16 mouse cellular contexts compared by ENCODE assay signal in genomic region chr5:118647384-118647783, GRCm38 (mm10).
DNase-seq lines count a peak whose midpoint lies in the region; ATAC-seq lines count a peak whose summit lies in the region.
"Had no signal": no experiment of that assay in that cellular context is flagged by ENCODE, and none has a peak within 500 bp of the region (broad histone marks: within the 10 kb centered on the region; RNA-seq: fewer than 3 reads in every experiment).

No protein-coding gene starts in this region.

- no peak for DNase-seq in midbrain, embryonic 10.5 days (ENCODE audit: low spot score)
- peak; percentile 54 for DNase-seq in MEL-GATA-1-ER (ENCODE audit: extremely low read depth, low read depth)
- no peak for DNase-seq in embryo, embryonic 9.5 days (ENCODE audit: extremely low spot score)
- DNase-seq in kidney, adult 8-10 months, result no peak
- DNase-seq in urinary bladder, postnatal 10 days (ENCODE audit: low spot score), result no peak
- DNase-seq: cerebellum, adult 18-20 months; lung, adult 2 months; lung, postnatal 4 days had no signal

- H3K4me3 ChIP-seq in midbrain, embryonic 10.5 days, result no peak overlapping the region
- H3K4me3 ChIP-seq in midbrain, embryonic 16.5 days (ENCODE audit: low read depth, low read length), result no peak overlapping the region
- H3K4me3 ChIP-seq in macrophage (ENCODE audit: inconsistent target), result no peak overlapping the region
- no peak overlapping the region for H3K4me3 ChIP-seq in stomach, embryonic 15.5 days (replicated peaks)
- H3K4me3 ChIP-seq: embryonic facial prominence, embryonic 15.5 days; heart, embryonic 15.5 days; hindbrain, embryonic 12.5 days; neural tube, embryonic 12.5 days had no signal

- 54% methylated on average over 6 of the region's 6 CpGs for WGBS in midbrain, embryonic 10.5 days
- WGBS in midbrain, embryonic 16.5 days, result 42% methylated on average over 6 of the region's 6 CpGs
- WGBS in macrophage (ENCODE audit: missing documents), result 5% methylated on average over 6 of the region's 6 CpGs
- WGBS in stomach, embryonic 15.5 days, result 42% methylated on average over 6 of the region's 6 CpGs

- ATAC-seq in midbrain, embryonic 16.5 days, result no peak
- ATAC-seq in stomach, embryonic 15.5 days (ENCODE audit: insufficient read depth, low FRiP score, low read depth), result no peak
- ATAC-seq: forebrain, embryonic 14.5 days had no signal

- peaks cover 100% of the 10 kb centered on the region for H3K79me2 ChIP-seq in macrophage (ENCODE audit: inconsistent target)

- H3K9ac ChIP-seq in midbrain, embryonic 16.5 days (ENCODE audit: low read depth, low read length), result no peak overlapping the region
- H3K9ac ChIP-seq in stomach, embryonic 15.5 days, result no peak overlapping the region
- H3K9ac ChIP-seq: embryonic facial prominence, embryonic 15.5 days; heart, embryonic 15.5 days; hindbrain, embryonic 12.5 days; neural tube, embryonic 12.5 days had no signal

- H3K27ac ChIP-seq in midbrain, embryonic 10.5 days (replicated peaks), result peak overlapping the region; percentile 59
- no peak overlapping the region for H3K27ac ChIP-seq in midbrain, embryonic 16.5 days (ENCODE audit: low read length)
- peak overlapping the region; percentile 51 for H3K27ac ChIP-seq in macrophage
- H3K27ac ChIP-seq in stomach, embryonic 15.5 days, result peak overlapping the region; percentile 49; the same call in 1 of the 2 replicates
- H3K27ac ChIP-seq: embryonic facial prominence, embryonic 15.5 days; heart, embryonic 15.5 days; hindbrain, embryonic 12.5 days; neural tube, embryonic 12.5 days had no signal

- no peaks in the 10 kb centered on the region for H3K9me3 ChIP-seq in midbrain, embryonic 10.5 days (replicated peaks)
- no peaks in the 10 kb centered on the region for H3K9me3 ChIP-seq in midbrain, embryonic 16.5 days (replicated peaks; ENCODE audit: control insufficient read depth, low read length, poor library complexity, severe bottlenecking)
- H3K9me3 ChIP-seq in stomach, embryonic 15.5 days, result no peaks in the 10 kb centered on the region
- H3K9me3 ChIP-seq: embryonic facial prominence, embryonic 15.5 days; heart, embryonic 15.5 days; hindbrain, embryonic 12.5 days; neural tube, embryonic 12.5 days had no signal

- H3K4me2 ChIP-seq in midbrain, embryonic 16.5 days (ENCODE audit: low read length), result no peak overlapping the region
- H3K4me2 ChIP-seq in stomach, embryonic 15.5 days, result no peak overlapping the region
- H3K4me2 ChIP-seq: embryonic facial prominence, embryonic 15.5 days; heart, embryonic 15.5 days; hindbrain, embryonic 12.5 days; neural tube, embryonic 12.5 days had no signal

- no peaks in the 10 kb centered on the region for H3K27me3 ChIP-seq in midbrain, embryonic 10.5 days (ENCODE audit: low read depth, poor library complexity, severe bottlenecking)
- no peaks in the 10 kb centered on the region for H3K27me3 ChIP-seq in midbrain, embryonic 16.5 days (ENCODE audit: control insufficient read depth, insufficient read depth, low read depth, low read length)
- no peaks in the 10 kb centered on the region for H3K27me3 ChIP-seq in stomach, embryonic 15.5 days (replicated peaks)
- H3K27me3 ChIP-seq: embryonic facial prominence, embryonic 15.5 days; heart, embryonic 15.5 days; hindbrain, embryonic 12.5 days; neural tube, embryonic 12.5 days had no signal

- peaks cover 35% of the 10 kb centered on the region for H3K4me1 ChIP-seq in midbrain, embryonic 10.5 days
- peaks cover 10% of the 10 kb centered on the region; the same call in 1 of the 2 replicates for H3K4me1 ChIP-seq in midbrain, embryonic 16.5 days (ENCODE audit: control insufficient read depth, insufficient read depth, low read length)
- peaks cover 37% of the 10 kb centered on the region for H3K4me1 ChIP-seq in stomach, embryonic 15.5 days

- H3K36me3 ChIP-seq in midbrain, embryonic 10.5 days, result no peaks in the 10 kb centered on the region
- no peaks in the 10 kb centered on the region for H3K36me3 ChIP-seq in midbrain, embryonic 16.5 days (ENCODE audit: control insufficient read depth, insufficient read depth, low read length)
- H3K36me3 ChIP-seq in macrophage (ENCODE audit: inconsistent target), result no peaks in the 10 kb centered on the region
- H3K36me3 ChIP-seq in stomach, embryonic 15.5 days, result no peaks in the 10 kb centered on the region
- H3K36me3 ChIP-seq: embryonic facial prominence, embryonic 15.5 days; heart, embryonic 15.5 days; hindbrain, embryonic 12.5 days; neural tube, embryonic 12.5 days had no signal
